Mouse (Mus musculus): ENCODE data around the gene Vwa7. TPM values are rescaled to one million over a fixed set of nuclear protein-coding genes. Genes with fewer than 3 reads are reported as not detected.

Vwa7 gene
- polyA plus RNA-seq, 1 experiment from 2014 or later, result 0.14 TPM

DNA sequence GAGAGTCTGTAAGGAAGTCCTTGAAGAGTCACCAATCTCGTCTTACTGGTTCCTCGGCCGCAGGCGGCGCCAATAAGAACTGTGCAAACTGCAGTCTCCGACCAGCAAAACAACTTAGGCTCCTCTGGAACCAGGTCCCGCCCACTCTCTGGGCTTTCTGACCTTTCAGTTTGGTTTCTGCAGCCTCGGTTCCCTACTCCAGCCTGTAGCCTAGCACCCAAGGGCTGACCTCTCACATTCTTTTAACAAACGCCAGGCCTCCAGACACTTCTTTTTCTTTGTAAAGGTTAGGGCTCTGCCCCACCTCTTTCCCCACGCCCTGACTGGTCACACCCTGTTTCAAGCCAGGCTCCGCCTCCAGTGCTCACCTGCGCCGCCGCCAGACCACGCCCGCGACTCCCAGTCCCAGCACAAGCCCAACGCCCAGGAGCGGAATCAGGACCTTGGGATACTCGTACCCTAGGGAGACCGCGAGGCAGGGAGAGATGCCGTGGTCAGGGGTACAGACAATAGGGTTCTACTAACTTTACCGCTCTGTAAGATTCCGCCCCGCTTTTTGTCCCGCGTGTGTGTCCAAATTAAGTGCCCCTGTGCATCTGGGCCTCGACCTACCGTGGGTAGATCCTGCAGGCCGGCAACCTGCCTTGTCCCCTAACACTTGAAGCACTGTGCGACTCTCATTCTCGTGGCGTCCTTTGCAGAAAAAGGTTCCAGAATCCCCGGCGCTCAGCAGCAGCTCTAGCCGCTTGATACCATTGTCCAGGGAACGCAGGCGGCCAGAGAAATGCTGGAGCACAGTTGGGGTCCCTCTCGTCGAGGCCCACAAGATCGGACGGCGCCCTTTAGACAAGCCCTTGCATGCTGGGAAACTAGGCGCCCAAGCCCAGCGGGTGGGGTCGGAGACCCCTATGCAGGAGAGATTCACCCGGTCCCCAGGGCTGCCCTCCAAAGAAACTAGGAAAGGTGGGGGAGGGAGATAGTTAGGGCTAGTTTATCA lies 48.9 kb downstream of the Vwa7 start, which contains the start of gene Ly6g6c:
Ly6g6c (plus strand) TSS at position 438 of the 997 bp plus-strand sequence.
- H3K36me3 ChIP-seq (ENCODE audit: control insufficient read depth, insufficient read depth), result peaks cover 3% of the 10 kb centered on the region; the same call in 1 of the 2 replicates
- peak within 1 kb of the TSS; percentile 20 for H3K4me3 ChIP-seq (replicated peaks; ENCODE audit: low read length)
- peaks cover 26% of the 10 kb centered on the region for H3K4me1 ChIP-seq (replicated peaks; ENCODE audit: control insufficient read depth, insufficient read depth, low read length)
- ATAC-seq, result no peak
- no peaks in the 10 kb centered on the region for H3K9me3 ChIP-seq (ENCODE audit: control insufficient read depth, low read length)
- WGBS, result 2% methylated on average over 48 of the region's 48 CpGs
- peaks cover 19% of the 10 kb centered on the region for H3K27me3 ChIP-seq (replicated peaks; ENCODE audit: control insufficient read depth, insufficient read depth, low read length)
- peak within 1 kb of the TSS; percentile 37 for H3K4me2 ChIP-seq (ENCODE audit: low read length)
- 0 out of 2 replicates have a peak within 1 kb of the TSS, but pooled peaks have one; percentile 14 for H3K9ac ChIP-seq (replicated peaks; ENCODE audit: low read depth, low read length)
- H3K27ac ChIP-seq (ENCODE audit: low read length), result no peak within 1 kb of the TSS

DNA sequence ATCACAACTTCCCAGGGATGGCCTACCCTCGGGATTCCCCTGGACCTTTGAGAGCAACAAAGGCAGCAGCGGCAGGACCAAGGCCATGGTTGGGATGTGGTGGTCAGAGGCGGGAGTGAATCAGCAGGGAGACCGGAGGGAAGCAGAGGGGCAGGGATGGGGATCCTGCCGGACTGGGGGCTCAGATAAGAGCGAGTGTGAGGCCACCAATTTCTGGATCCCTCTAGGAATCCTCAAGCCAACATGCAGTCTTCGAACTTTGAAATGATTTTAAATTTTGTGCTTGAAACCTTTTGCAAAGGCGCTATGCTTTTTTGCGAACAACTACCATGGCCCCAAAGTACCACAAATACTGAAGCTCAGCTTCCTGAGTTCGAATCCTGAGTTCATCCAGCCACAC lies 49.7 kb downstream of the Vwa7 start, which contains the start of gene Mpig6b:
Mpig6b (minus strand) TSS at position 101 of the 400 bp plus-strand sequence.
- WGBS, result 50% methylated on average over 9 of the region's 10 CpGs
- 0 out of 2 replicates have a peak within 1 kb of the TSS, but pooled peaks have one; percentile 14 for H3K9ac ChIP-seq (replicated peaks; ENCODE audit: low read depth, low read length)
- H3K36me3 ChIP-seq (ENCODE audit: control insufficient read depth, insufficient read depth), result peaks cover 1% of the 10 kb centered on the region; the same call in 1 of the 2 replicates
- no peaks in the 10 kb centered on the region for H3K9me3 ChIP-seq (ENCODE audit: control insufficient read depth, low read length)
- ATAC-seq, result no peak
- H3K4me3 ChIP-seq (replicated peaks; ENCODE audit: low read length), result peak within 1 kb of the TSS; percentile 20
- H3K27me3 ChIP-seq (replicated peaks; ENCODE audit: control insufficient read depth, insufficient read depth, low read length), result peaks cover 19% of the 10 kb centered on the region
- peak within 1 kb of the TSS; percentile 37 for H3K4me2 ChIP-seq (ENCODE audit: low read length)
- H3K4me1 ChIP-seq (replicated peaks; ENCODE audit: control insufficient read depth, insufficient read depth, low read length), result peaks cover 18% of the 10 kb centered on the region
- no peak within 1 kb of the TSS for H3K27ac ChIP-seq (ENCODE audit: low read length)

GRCm38 (mm10) chr17:35068213-35068914 lies 52.0 kb downstream of the Vwa7 start:
- no peak for ATAC-seq
- 88% methylated on average over 17 of the region's 17 CpGs for WGBS

DNA sequence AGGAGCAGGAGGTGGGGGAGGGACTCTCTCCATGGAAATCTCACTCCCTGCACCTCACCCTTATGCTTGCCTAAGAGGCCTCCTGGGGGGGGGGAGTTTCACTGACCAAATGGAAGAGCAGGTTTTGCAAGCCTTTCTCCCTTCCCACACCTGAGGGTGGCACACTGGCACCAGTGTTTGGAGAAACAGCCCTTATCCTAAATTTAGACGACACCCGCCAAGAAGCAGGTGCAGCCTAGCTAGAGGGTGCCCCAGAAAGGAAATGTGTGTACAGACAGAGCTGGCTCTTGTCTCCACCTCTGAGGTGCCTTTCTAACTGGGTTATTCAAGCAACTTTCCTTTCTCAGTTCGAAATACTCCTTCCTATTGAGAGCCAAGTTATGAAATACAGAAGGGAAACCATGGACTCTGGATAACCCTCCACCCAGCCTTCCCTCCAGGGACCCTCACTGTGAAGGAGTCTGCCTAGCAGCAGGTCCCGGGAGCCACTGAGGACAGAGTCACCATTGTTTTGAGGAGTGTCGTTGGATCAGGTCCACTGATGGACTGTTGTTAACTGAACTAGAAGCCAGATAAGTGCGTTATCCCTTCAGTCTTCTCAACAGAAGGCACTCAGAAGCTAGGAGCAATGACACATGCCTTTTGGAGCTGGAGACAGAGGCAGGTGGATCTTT lies 54.3 kb downstream of the Vwa7 start:
- Histone ChIP-seq H3K9ac (replicated peaks; ENCODE audit: low read depth, low read length) (no peak overlapping the region), H3K4me1 (replicated peaks; ENCODE audit: control insufficient read depth, insufficient read depth, low read length) (peaks cover 7% of the 10 kb centered on the region; the same call in 1 of the 2 replicates), H3K4me3 (replicated peaks; ENCODE audit: low read length) (no peak overlapping the region), H3K4me2 (ENCODE audit: low read length) (no peak overlapping the region), H3K9me3 (ENCODE audit: control insufficient read depth, low read length) (no peaks in the 10 kb centered on the region), H3K27ac (ENCODE audit: low read length) (no peak overlapping the region), H3K27me3 (replicated peaks; ENCODE audit: control insufficient read depth, insufficient read depth, low read length) (peaks cover 4% of the 10 kb centered on the region; the same call in 1 of the 2 replicates), H3K36me3 (ENCODE audit: control insufficient read depth, insufficient read depth) (no peaks in the 10 kb centered on the region)
- no peak for ATAC-seq
- WGBS, result 47% methylated on average over 6 of the region's 6 CpGs

More at GRCm38 (mm10) chr17:35068213-35068914, 52.0 kb downstream of the Vwa7 start:
- no peaks in the 10 kb centered on the region for H3K36me3 ChIP-seq (ENCODE audit: control insufficient read depth, insufficient read depth)
- H3K9me3 ChIP-seq (ENCODE audit: control insufficient read depth, low read length), result no peaks in the 10 kb centered on the region
- peaks cover 13% of the 10 kb centered on the region for H3K4me1 ChIP-seq (replicated peaks; ENCODE audit: control insufficient read depth, insufficient read depth, low read length)
- H3K4me2 ChIP-seq (ENCODE audit: low read length), result no peak overlapping the region
- H3K9ac ChIP-seq (replicated peaks; ENCODE audit: low read depth, low read length), result no peak overlapping the region
- H3K4me3 ChIP-seq (replicated peaks; ENCODE audit: low read length), result no peak overlapping the region
- H3K27ac ChIP-seq (ENCODE audit: low read length), result no peak overlapping the region
- H3K27me3 ChIP-seq (replicated peaks; ENCODE audit: control insufficient read depth, insufficient read depth, low read length), result peaks cover 19% of the 10 kb centered on the region

- no peaks in the 10 kb centered on the region for H3K9me3 ChIP-seq (ENCODE audit: control insufficient read depth, low read length)
- H3K4me3 ChIP-seq (replicated peaks; ENCODE audit: low read length), result no peak overlapping the region
- no peak overlapping the region for H3K9ac ChIP-seq (replicated peaks; ENCODE audit: low read depth, low read length)
- 90% methylated on average over 9 of the region's 9 CpGs for WGBS
- no peaks in the 10 kb centered on the region for H3K36me3 ChIP-seq (ENCODE audit: control insufficient read depth, insufficient read depth)
- no peak for ATAC-seq
- H3K4me2 ChIP-seq (ENCODE audit: low read length), result no peak overlapping the region
- no peaks in the 10 kb centered on the region for H3K27me3 ChIP-seq (replicated peaks; ENCODE audit: control insufficient read depth, insufficient read depth, low read length)
- H3K4me1 ChIP-seq (replicated peaks; ENCODE audit: control insufficient read depth, insufficient read depth, low read length), result peaks cover 9% of the 10 kb centered on the region; the same call in 1 of the 2 replicates
- H3K27ac ChIP-seq (ENCODE audit: low read length), result no peak overlapping the region
These were observed 55.1 kb downstream of the Vwa7 start for GRCm38 (mm10) chr17:35071454-35071853.

DNA sequence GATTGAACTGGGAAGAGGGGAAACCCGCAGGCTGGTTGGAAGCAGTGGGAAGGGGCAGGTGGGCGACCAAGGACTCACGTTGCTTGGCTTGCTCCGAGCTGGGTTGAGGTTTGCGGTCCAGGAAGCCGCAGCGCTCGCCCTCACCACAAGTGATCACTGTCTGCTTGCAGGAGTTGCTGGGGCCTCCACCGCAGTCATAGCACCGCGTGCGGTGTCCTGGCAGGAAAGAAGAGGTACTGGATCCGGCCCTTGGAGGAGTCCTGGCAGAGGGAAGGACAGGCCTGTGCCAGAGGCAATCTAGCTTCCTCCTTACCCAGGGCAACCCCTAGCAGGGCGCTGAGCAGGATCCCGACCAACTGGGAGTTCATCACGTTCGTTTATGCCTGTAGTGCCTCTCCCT lies 57.7 kb downstream of the Vwa7 start:
- H3K4me1 ChIP-seq (replicated peaks; ENCODE audit: control insufficient read depth, insufficient read depth, low read length), result peaks cover 26% of the 10 kb centered on the region

More for the DNA sequence above, 57.7 kb downstream of the Vwa7 start:
- no peak for ATAC-seq
- no peak overlapping the region for H3K4me3 ChIP-seq (replicated peaks; ENCODE audit: low read length)
- H3K27ac ChIP-seq (ENCODE audit: low read length), result no peak overlapping the region
- WGBS, result 57% methylated on average over 17 of the region's 17 CpGs
- no peak overlapping the region for H3K4me2 ChIP-seq (ENCODE audit: low read length)
- no peaks in the 10 kb centered on the region for H3K9me3 ChIP-seq (ENCODE audit: control insufficient read depth, low read length)
- 0 out of 2 replicates have a peak overlapping the region, but pooled peaks have one; percentile 6 for H3K9ac ChIP-seq (replicated peaks; ENCODE audit: low read depth, low read length)
- no peaks in the 10 kb centered on the region for H3K36me3 ChIP-seq (ENCODE audit: control insufficient read depth, insufficient read depth)
- H3K27me3 ChIP-seq (replicated peaks; ENCODE audit: control insufficient read depth, insufficient read depth, low read length), result no peaks in the 10 kb centered on the region

Other genes with a start within 250 kb of the Vwa7 start
- gene Cyp21a1, start 212.0 kb upstream of the Vwa7 start, polyA plus RNA-seq (2015; fragmentation: Nextera tagmentation; extraction: Ambion mirVana), result not detected in 2 replicates
- gene Stk19, start 179.6 kb upstream of the Vwa7 start, polyA plus RNA-seq (2015; fragmentation: Nextera tagmentation; extraction: Ambion mirVana), result 33.4 and 50.4 TPM in 2 replicates
- 64.8 and 75.6 TPM in 2 replicates for gene Dxo, start 179.6 kb upstream of the Vwa7 start, polyA plus RNA-seq (2015; fragmentation: Nextera tagmentation; extraction: Ambion mirVana)
- gene Skiv2l, start 166.4 kb upstream of the Vwa7 start, polyA plus RNA-seq (2015; fragmentation: Nextera tagmentation; extraction: Ambion mirVana), result 65.6 and 67.5 TPM in 2 replicates
- 87.5 and 97.7 TPM in 2 replicates for gene Nelfe, start 166.2 kb upstream of the Vwa7 start, polyA plus RNA-seq (2015; fragmentation: Nextera tagmentation; extraction: Ambion mirVana)
- 1.1 and 1.3 TPM in 2 replicates for gene Cfb, start 154.1 kb upstream of the Vwa7 start, polyA plus RNA-seq (2015; fragmentation: Nextera tagmentation; extraction: Ambion mirVana)
- gene Zbtb12, start 137.1 kb upstream of the Vwa7 start, polyA plus RNA-seq (2015; fragmentation: Nextera tagmentation; extraction: Ambion mirVana), result 7.1 and 8.0 TPM in 2 replicates
- gene Gm20547, start 134.5 kb upstream of the Vwa7 start, polyA plus RNA-seq (2015; fragmentation: Nextera tagmentation; extraction: Ambion mirVana), result 0.29 TPM in 1 of 2 replicates, not detected in the other
- gene C2, start 118.3 kb upstream of the Vwa7 start, polyA plus RNA-seq (2015; fragmentation: Nextera tagmentation; extraction: Ambion mirVana), result 1.6 and 1.7 TPM in 2 replicates
- gene Ehmt2, start 118.1 kb upstream of the Vwa7 start, polyA plus RNA-seq (2015; fragmentation: Nextera tagmentation; extraction: Ambion mirVana), result 107 and 121 TPM in 2 replicates
- gene Slc44a4, start 102.1 kb upstream of the Vwa7 start, polyA plus RNA-seq (2015; fragmentation: Nextera tagmentation; extraction: Ambion mirVana), result 0.09 TPM in 1 of 2 replicates, not detected in the other
- 31.8 and 36.8 TPM in 2 replicates for gene Neu1, start 85.3 kb upstream of the Vwa7 start, polyA plus RNA-seq (2015; fragmentation: Nextera tagmentation; extraction: Ambion mirVana)
- gene Hspa1b, start 57.3 kb upstream of the Vwa7 start, polyA plus RNA-seq (2015; fragmentation: Nextera tagmentation; extraction: Ambion mirVana), result 0.14 TPM in 1 of 2 replicates, not detected in the other
- not detected in 2 replicates for gene Gm20481, start 46.7 kb upstream of the Vwa7 start, polyA plus RNA-seq (2015; fragmentation: Nextera tagmentation; extraction: Ambion mirVana)
- 3.3 and 5.2 TPM in 2 replicates for gene Hspa1a, start 44.4 kb upstream of the Vwa7 start, polyA plus RNA-seq (2015; fragmentation: Nextera tagmentation; extraction: Ambion mirVana)
- gene Hspa1l, start 43.9 kb upstream of the Vwa7 start, polyA plus RNA-seq (2015; fragmentation: Nextera tagmentation; extraction: Ambion mirVana), result 1.5 and 1.7 TPM in 2 replicates
- gene Lsm2, start 34.7 kb upstream of the Vwa7 start, polyA plus RNA-seq (2015; fragmentation: Nextera tagmentation; extraction: Ambion mirVana), result 119 and 121 TPM in 2 replicates
- 81.7 and 85.2 TPM in 2 replicates for gene Vars, start 15.6 kb upstream of the Vwa7 start, polyA plus RNA-seq (2015; fragmentation: Nextera tagmentation; extraction: Ambion mirVana)
- gene Sapcd1, start 11.4 kb downstream of the Vwa7 start, polyA plus RNA-seq (2015; fragmentation: Nextera tagmentation; extraction: Ambion mirVana), result 2.2 and 2.7 TPM in 2 replicates
- 3.1 and 3.4 TPM in 2 replicates for gene Msh5, start 30.2 kb downstream of the Vwa7 start, polyA plus RNA-seq (2015; fragmentation: Nextera tagmentation; extraction: Ambion mirVana)
- 79.3 and 85.5 TPM in 2 replicates for gene Clic1, start 33.4 kb downstream of the Vwa7 start, polyA plus RNA-seq (2015; fragmentation: Nextera tagmentation; extraction: Ambion mirVana)
- gene Ddah2, start 42.5 kb downstream of the Vwa7 start, polyA plus RNA-seq (2015; fragmentation: Nextera tagmentation; extraction: Ambion mirVana), result 484 and 489 TPM in 2 replicates
- gene Ly6g6c, start 48.8 kb downstream of the Vwa7 start, polyA plus RNA-seq (2015; fragmentation: Nextera tagmentation; extraction: Ambion mirVana), result not detected in 2 replicates
- 0.24 TPM in 1 of 2 replicates, not detected in the other for gene Mpig6b, start 49.6 kb downstream of the Vwa7 start, polyA plus RNA-seq (2015; fragmentation: Nextera tagmentation; extraction: Ambion mirVana)
- gene Ly6g6e, start 60.3 kb downstream of the Vwa7 start, polyA plus RNA-seq (2015; fragmentation: Nextera tagmentation; extraction: Ambion mirVana), result 11.8 and 12.3 TPM in 2 replicates
- gene Ly6g6d, start 61.5 kb downstream of the Vwa7 start, polyA plus RNA-seq (2015; fragmentation: Nextera tagmentation; extraction: Ambion mirVana), result 1.2 and 1.6 TPM in 2 replicates
- gene Ly6g6f, start 69.0 kb downstream of the Vwa7 start, polyA plus RNA-seq (2015; fragmentation: Nextera tagmentation; extraction: Ambion mirVana), result not detected in 2 replicates
- 93.1 and 109 TPM in 2 replicates for gene Abhd16a, start 72.7 kb downstream of the Vwa7 start, polyA plus RNA-seq (2015; fragmentation: Nextera tagmentation; extraction: Ambion mirVana)
- gene Ly6g5c, start 91.7 kb downstream of the Vwa7 start, polyA plus RNA-seq (2015; fragmentation: Nextera tagmentation; extraction: Ambion mirVana), result not detected in 2 replicates
- gene Ly6g5b, start 98.8 kb downstream of the Vwa7 start, polyA plus RNA-seq (2015; fragmentation: Nextera tagmentation; extraction: Ambion mirVana), result 0.62 and 1.3 TPM in 2 replicates
- gene Gpank1, start 104.9 kb downstream of the Vwa7 start, polyA plus RNA-seq (2015; fragmentation: Nextera tagmentation; extraction: Ambion mirVana), result 29.6 and 29.8 TPM in 2 replicates
- gene Csnk2b, start 105.5 kb downstream of the Vwa7 start, polyA plus RNA-seq (2015; fragmentation: Nextera tagmentation; extraction: Ambion mirVana), result 308 and 320 TPM in 2 replicates
- gene D17H6S53E, start 109.8 kb downstream of the Vwa7 start, polyA plus RNA-seq (2015; fragmentation: Nextera tagmentation; extraction: Ambion mirVana), result 6.1 and 8.6 TPM in 2 replicates
- gene Apom, start 115.5 kb downstream of the Vwa7 start, polyA plus RNA-seq (2015; fragmentation: Nextera tagmentation; extraction: Ambion mirVana), result 0.56 TPM in 1 of 2 replicates, not detected in the other
- gene Bag6, start 118.6 kb downstream of the Vwa7 start, polyA plus RNA-seq (2015; fragmentation: Nextera tagmentation; extraction: Ambion mirVana), result 85.4 and 86.7 TPM in 2 replicates
- gene Prrc2a, start 148.3 kb downstream of the Vwa7 start, polyA plus RNA-seq (2015; fragmentation: Nextera tagmentation; extraction: Ambion mirVana), result 156 and 195 TPM in 2 replicates
- 5.9 and 8.0 TPM in 2 replicates for gene Aif1, start 159.5 kb downstream of the Vwa7 start, polyA plus RNA-seq (2015; fragmentation: Nextera tagmentation; extraction: Ambion mirVana)
- gene Lst1, start 171.9 kb downstream of the Vwa7 start, polyA plus RNA-seq (2015; fragmentation: Nextera tagmentation; extraction: Ambion mirVana), result 4.5 and 4.9 TPM in 2 replicates
- gene Ltb, start 177.9 kb downstream of the Vwa7 start, polyA plus RNA-seq (2015; fragmentation: Nextera tagmentation; extraction: Ambion mirVana), result 0.24 TPM in 1 of 2 replicates, not detected in the other
- not detected in 2 replicates for gene Tnf, start 185.4 kb downstream of the Vwa7 start, polyA plus RNA-seq (2015; fragmentation: Nextera tagmentation; extraction: Ambion mirVana)
- 0.24 and 0.35 TPM in 2 replicates for gene Lta, start 188.8 kb downstream of the Vwa7 start, polyA plus RNA-seq (2015; fragmentation: Nextera tagmentation; extraction: Ambion mirVana)
- 0.62 TPM in 1 of 2 replicates, not detected in the other for gene Gm16181, start 204.3 kb downstream of the Vwa7 start, polyA plus RNA-seq (2015; fragmentation: Nextera tagmentation; extraction: Ambion mirVana)
- 46.2 and 64.8 TPM in 2 replicates for gene Atp6v1g2, start 217.1 kb downstream of the Vwa7 start, polyA plus RNA-seq (2015; fragmentation: Nextera tagmentation; extraction: Ambion mirVana)
- gene Nfkbil1, start 219.2 kb downstream of the Vwa7 start, polyA plus RNA-seq (2015; fragmentation: Nextera tagmentation; extraction: Ambion mirVana), result 9.5 and 10.7 TPM in 2 replicates
- gene Ddx39b, start 225.2 kb downstream of the Vwa7 start, polyA plus RNA-seq (2015; fragmentation: Nextera tagmentation; extraction: Ambion mirVana), result 466 and 471 TPM in 2 replicates
- 48.1 and 65.7 TPM in 2 replicates for gene H2-D1, start 246.2 kb downstream of the Vwa7 start, polyA plus RNA-seq (2015; fragmentation: Nextera tagmentation; extraction: Ambion mirVana)

Data from forebrain, embryonic 16.5 days (tissue).